Mouse (Mus musculus) heart, embryonic 13.5 days (tissue): ENCODE measurements around the gene Nckap1. TPM values are rescaled to one million over a fixed set of nuclear protein-coding genes. Genes with fewer than 3 reads are reported as not detected.

Experiments used
- ATAC-seq: fragments of 200-750 bp; cut with Nextera tagmentation; 2 replicates; pipeline ENCODE4 v1.8.0; 2017; ENCODE audit warnings: moderate TSS enrichment; ENCODE audit not compliant: insufficient number of reproducible peaks, low FRiP score, low TSS enrichment; ENCODE audit errors: extremely low read depth
- H3K27ac ChIP-seq: fragments of 300-500 bp; sonication (generic); replicated peaks from 2 replicates; pipeline ENCODE4 v1.5.1; 2015; ENCODE audit warnings: moderate library complexity, mild to moderate bottlenecking, inconsistent platforms
- H3K27me3 ChIP-seq: fragments of 300-500 bp; sonication (generic); replicated peaks from 2 replicates; pipeline ENCODE4 v1.6.1; 2015; ENCODE audit warnings: mild to moderate bottlenecking, inconsistent platforms
- H3K36me3 ChIP-seq: fragments of 300-500 bp; sonication (generic); 2 replicates; pipeline ENCODE4 v1.6.1; 2015; ENCODE audit warnings: mild to moderate bottlenecking, inconsistent platforms
- H3K4me1 ChIP-seq: fragments of 300-500 bp; sonication (generic); 2 replicates; pipeline ENCODE4 v1.6.1; 2015; ENCODE audit warnings: inconsistent platforms
- H3K4me2 ChIP-seq: fragments of 300-500 bp; sonication (generic); 2 replicates; pipeline ENCODE4 v1.6.1; 2015; ENCODE audit warnings: inconsistent platforms, mild to moderate bottlenecking, moderate library complexity
- H3K4me3 ChIP-seq: fragments of 300-500 bp; sonication (generic); 2 replicates; pipeline ENCODE4 v1.5.1; 2015; ENCODE audit warnings: moderate library complexity, mild to moderate bottlenecking, inconsistent platforms
- H3K9ac ChIP-seq: fragments of 300-500 bp; sonication (generic); 2 replicates; pipeline ENCODE4 v1.6.1; 2015; ENCODE audit warnings: inconsistent platforms, mild to moderate bottlenecking, moderate library complexity
- H3K9me3 ChIP-seq: fragments of 300-500 bp; sonication (generic); 2 replicates; pipeline ENCODE4 v1.6.1; 2016; ENCODE audit warnings: inconsistent platforms
- WGBS: fragments of 180-500 bp; shearing (Covaris S2); methylation state at CpG from one replicate; pipeline ENCODE4 v1.1.7; 2015; ENCODE audit warnings: mixed read lengths; 5-methylcytosine and 5-hydroxymethylcytosine counted together
- polyA plus RNA-seq: library from polyadenylated mRNA; unstranded; fragments of >200 nt; fragmentation: Nextera tagmentation; extraction: Ambion mirVana; gene quantifications from 2 replicates; pipeline ENCODE4 v1.2.1, GENCODE M21; 2015

Gene Nckap1
- polyA plus RNA-seq, 1 experiment from 2014 or later = 48.8 TPM

- H3K9ac ChIP-seq = no peak overlapping the region
- no peak for ATAC-seq
- H3K27ac ChIP-seq = no peak overlapping the region
- no peaks in the 10 kb centered on the region for H3K27me3 ChIP-seq
- WGBS = 65% methylated on average over 5 of the region's 5 CpGs
- H3K4me2 ChIP-seq = no peak overlapping the region
- no peaks in the 10 kb centered on the region for H3K9me3 ChIP-seq
- H3K4me3 ChIP-seq = no peak overlapping the region
- H3K4me1 ChIP-seq = no peaks in the 10 kb centered on the region
- no peaks in the 10 kb centered on the region for H3K36me3 ChIP-seq
These were observed 15.8 kb upstream of the Nckap1 start for GRCm38 (mm10) chr2:80596960-80597359.

- Histone ChIP-seq H3K4me2 (no peak overlapping the region), H3K9ac (no peak overlapping the region), H3K4me3 (no peak overlapping the region), H3K27ac (no peak overlapping the region), H3K9me3 (no peaks in the 10 kb centered on the region), H3K27me3 (no peaks in the 10 kb centered on the region), H3K36me3 (no peaks in the 10 kb centered on the region), H3K4me1 (no peaks in the 10 kb centered on the region)
- ATAC-seq = no peak
- WGBS = 69% methylated on average over 4 of the region's 4 CpGs
These were observed 13.2 kb upstream of the Nckap1 start for GRCm38 (mm10) chr2:80594215-80594918.

GRCm38 (mm10) chr2:80582356-80582755 lies 1.2 kb upstream of the Nckap1 start:
- Histone ChIP-seq H3K4me3 (no peak overlapping the region), H3K36me3 (no peaks in the 10 kb centered on the region), H3K27ac (no peak overlapping the region), H3K4me2 (no peak overlapping the region), H3K4me1 (peaks cover 22% of the 10 kb centered on the region), H3K9me3 (0 out of 2 replicates have a peak, but pooled peaks cover 6% of the 10 kb centered on the region), H3K9ac (no peak overlapping the region), H3K27me3 (no peaks in the 10 kb centered on the region)
- WGBS = 87% methylated on average over 3 of the region's 3 CpGs
- ATAC-seq = no peak

GRCm38 (mm10) chr2:80580311-80580961 lies 744 bp downstream of the Nckap1 start:
- Histone ChIP-seq H3K9me3 (0 out of 2 replicates have a peak, but pooled peaks cover 6% of the 10 kb centered on the region), H3K9ac (peak overlapping the region; percentile 99), H3K4me3 (peak overlapping the region; percentile 97), H3K4me2 (peak overlapping the region; percentile 84), H3K27me3 (no peaks in the 10 kb centered on the region), H3K27ac (peak overlapping the region; percentile 99), H3K4me1 (peaks cover 34% of the 10 kb centered on the region), H3K36me3 (no peaks in the 10 kb centered on the region)
- WGBS = under 1% methylated on average over 60 of the region's 65 CpGs
- peak; percentile 64 for ATAC-seq

- H3K27ac ChIP-seq = no peak overlapping the region; the same call in 1 of the 2 replicates
- H3K9ac ChIP-seq = peak overlapping the region; percentile 71
- peak overlapping the region; percentile 84 for H3K4me2 ChIP-seq
- no peaks in the 10 kb centered on the region for H3K36me3 ChIP-seq
- no peaks in the 10 kb centered on the region for H3K27me3 ChIP-seq
- peaks cover 34% of the 10 kb centered on the region for H3K4me1 ChIP-seq
- 38% methylated on average over 6 of the region's 6 CpGs for WGBS
- H3K4me3 ChIP-seq = peak overlapping the region; percentile 97
- H3K9me3 ChIP-seq = 0 out of 2 replicates have a peak, but pooled peaks cover 6% of the 10 kb centered on the region
- ATAC-seq = no peak
These were observed 1.8 kb downstream of the Nckap1 start for GRCm38 (mm10) chr2:80579253-80579891.

GRCm38 (mm10) chr2:80577286-80577685 lies 3.9 kb downstream of the Nckap1 start:
- Histone ChIP-seq H3K4me2 (no peak overlapping the region), H3K27ac (no peak overlapping the region), H3K4me1 (peaks cover 34% of the 10 kb centered on the region), H3K9ac (no peak overlapping the region), H3K9me3 (no peaks in the 10 kb centered on the region), H3K27me3 (no peaks in the 10 kb centered on the region), H3K4me3 (no peak overlapping the region), H3K36me3 (no peaks in the 10 kb centered on the region)
- ATAC-seq = no peak
- 83% methylated on average over 1 of the region's 1 CpGs for WGBS

- ATAC-seq = no peak
- Histone ChIP-seq H3K9me3 (no peaks in the 10 kb centered on the region), H3K4me2 (no peak overlapping the region), H3K36me3 (peaks cover 15% of the 10 kb centered on the region), H3K9ac (no peak overlapping the region), H3K27ac (no peak overlapping the region), H3K27me3 (no peaks in the 10 kb centered on the region), H3K4me1 (peaks cover 7% of the 10 kb centered on the region), H3K4me3 (no peak overlapping the region)
- 66% methylated on average over 4 of the region's 4 CpGs for WGBS
These were observed 10.5 kb downstream of the Nckap1 start for GRCm38 (mm10) chr2:80570656-80571055.

GRCm38 (mm10) chr2:80567411-80567810 lies 13.8 kb downstream of the Nckap1 start:
- Histone ChIP-seq H3K9ac (no peak overlapping the region), H3K27me3 (no peaks in the 10 kb centered on the region), H3K4me3 (no peak overlapping the region), H3K9me3 (no peaks in the 10 kb centered on the region), H3K36me3 (peaks cover 22% of the 10 kb centered on the region), H3K27ac (no peak overlapping the region), H3K4me1 (peaks cover 13% of the 10 kb centered on the region), H3K4me2 (no peak overlapping the region)
- ATAC-seq = no peak
- 86% methylated on average over 4 of the region's 4 CpGs for WGBS

GRCm38 (mm10) chr2:80562253-80562652 lies 18.9 kb downstream of the Nckap1 start:
- Histone ChIP-seq H3K27ac (no peak overlapping the region), H3K4me1 (peaks cover 17% of the 10 kb centered on the region), H3K9ac (no peak overlapping the region), H3K9me3 (no peaks in the 10 kb centered on the region), H3K4me3 (no peak overlapping the region), H3K27me3 (no peaks in the 10 kb centered on the region), H3K36me3 (peaks cover 21% of the 10 kb centered on the region), H3K4me2 (no peak overlapping the region)
- ATAC-seq = no peak

GRCm38 (mm10) chr2:80561478-80561877 lies 19.7 kb downstream of the Nckap1 start:
- 63% methylated on average over 3 of the region's 3 CpGs for WGBS
- no peaks in the 10 kb centered on the region for H3K9me3 ChIP-seq
- H3K4me3 ChIP-seq = no peak overlapping the region
- H3K27ac ChIP-seq = no peak overlapping the region
- no peak for ATAC-seq
- H3K4me1 ChIP-seq = peaks cover 17% of the 10 kb centered on the region
- no peaks in the 10 kb centered on the region for H3K27me3 ChIP-seq
- H3K36me3 ChIP-seq = peaks cover 23% of the 10 kb centered on the region
- H3K9ac ChIP-seq = no peak overlapping the region
- no peak overlapping the region for H3K4me2 ChIP-seq

- Histone ChIP-seq H3K4me2 (no peak overlapping the region), H3K9me3 (no peaks in the 10 kb centered on the region), H3K27me3 (no peaks in the 10 kb centered on the region), H3K4me3 (no peak overlapping the region), H3K9ac (no peak overlapping the region), H3K27ac (no peak overlapping the region), H3K36me3 (peaks cover 23% of the 10 kb centered on the region), H3K4me1 (peaks cover 17% of the 10 kb centered on the region)
- no peak for ATAC-seq
- 88% methylated on average over 5 of the region's 5 CpGs for WGBS
These were observed 20.4 kb downstream of the Nckap1 start for GRCm38 (mm10) chr2:80560773-80561172.
